Mouse (Mus musculus): ENCODE measurements around the gene Gmpr2. TPM values are rescaled to one million over a fixed set of nuclear protein-coding genes. Genes with fewer than 3 reads are reported as not detected.

Gene Gmpr2
- 55.8 and 60.8 TPM in 2 replicates for polyA plus RNA-seq (2016; fragmentation: Nextera tagmentation; extraction: Ambion mirVana)

DNA sequence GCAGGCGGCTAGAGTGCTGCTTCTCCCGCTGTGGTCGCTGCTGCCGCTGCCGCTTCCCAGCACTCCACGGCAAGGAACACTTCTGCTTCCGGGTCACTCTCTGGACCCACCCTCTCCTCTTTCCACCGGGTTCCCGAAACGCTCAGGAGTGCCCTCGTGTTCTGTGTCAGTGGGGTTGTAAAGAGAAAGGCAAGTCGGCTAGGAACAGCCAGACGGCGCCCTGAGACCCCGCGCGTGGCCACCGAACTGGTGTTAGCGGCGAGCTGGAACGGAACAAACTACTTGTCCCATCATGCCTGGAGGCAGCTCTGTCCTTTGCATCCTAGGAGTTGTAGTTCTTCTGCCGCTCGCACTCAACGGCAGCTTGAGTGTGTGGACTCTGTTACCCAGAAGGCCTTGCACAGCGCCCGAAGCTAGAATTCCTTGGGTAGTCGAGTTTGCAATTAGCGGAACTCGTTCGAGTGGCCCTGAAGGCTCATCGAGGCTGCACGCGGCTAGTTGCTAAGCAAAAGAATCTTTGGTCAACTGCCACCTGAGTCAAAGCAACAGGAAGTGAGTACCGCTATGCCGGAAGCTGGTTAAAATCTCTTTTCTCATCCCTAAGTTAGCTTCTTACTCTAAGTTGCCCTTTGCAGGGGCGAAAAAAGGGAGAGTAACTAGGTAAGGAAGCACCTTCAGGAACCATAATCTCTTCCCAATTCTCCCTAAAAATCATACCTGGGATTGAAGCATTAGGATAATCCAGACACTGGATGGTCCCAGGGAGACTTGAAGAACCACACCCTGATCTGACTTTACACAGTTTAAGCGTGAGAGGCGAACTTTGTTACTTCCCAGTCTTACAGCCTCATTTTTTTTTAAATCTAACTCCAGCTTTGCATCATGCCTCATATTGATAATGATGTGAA lies at the start of gene Gmpr2, which contains the start of gene Nedd8:
Gene Gmpr2 (plus strand): TSS at position 109 of the 908 bp plus-strand sequence.
Gene Nedd8 (minus strand): TSS at position 292 of the 908 bp plus-strand sequence.
- Histone ChIP-seq H3K36me3 (peaks cover 47% of the 10 kb centered on the region), H3K27ac (peak within 1 kb of the TSS; percentile 94), H3K27me3 (ENCODE audit: low read depth, poor library complexity, severe bottlenecking) (no peaks in the 10 kb centered on the region), H3K9me3 (replicated peaks) (no peaks in the 10 kb centered on the region), H3K4me3 (peak within 1 kb of the TSS; percentile 87), H3K4me1 (peaks cover 23% of the 10 kb centered on the region)
- 1% methylated on average over 38 of the region's 38 CpGs for WGBS
- DNase-seq (ENCODE audit: low spot score) = peak; percentile 89

DNA sequence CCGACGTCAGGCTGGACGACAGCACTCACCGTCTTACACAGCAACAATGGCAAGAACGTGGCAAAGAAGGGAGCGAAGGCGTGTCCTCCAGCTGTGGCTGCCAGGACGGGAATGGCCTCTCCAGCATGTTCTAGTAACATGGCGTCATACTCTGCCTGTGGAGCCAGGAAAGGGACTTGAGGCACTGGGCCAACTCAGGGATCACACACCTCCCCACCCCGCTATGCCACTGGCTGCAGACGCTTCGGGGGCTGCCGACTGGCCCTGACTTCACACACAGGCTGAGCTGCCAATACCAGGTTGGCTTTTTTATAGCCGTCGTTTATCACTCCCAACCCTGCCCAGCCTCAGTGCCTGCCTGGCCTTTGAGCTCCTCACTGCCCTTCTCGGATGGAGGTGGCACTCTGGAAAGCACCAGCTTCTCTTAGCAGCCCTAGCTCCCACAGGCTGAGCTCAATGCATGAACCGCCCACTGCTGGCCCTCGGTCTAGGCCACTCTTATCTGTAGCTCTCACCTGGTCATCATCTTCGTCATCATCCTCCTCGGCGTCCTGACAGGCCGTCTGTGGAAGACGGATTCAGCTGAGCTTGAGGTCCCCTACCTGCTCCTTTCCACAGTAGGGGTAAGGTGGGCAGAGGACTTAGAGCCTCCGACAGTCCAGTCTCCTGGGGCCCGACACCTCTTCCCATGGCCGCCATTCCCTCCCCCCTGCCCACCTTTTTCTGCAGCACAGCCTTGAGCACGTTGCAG lies 43.5 kb upstream of the Gmpr2 start:
- Histone ChIP-seq H3K27ac (no peak overlapping the region), H3K27me3 (ENCODE audit: low read depth, poor library complexity, severe bottlenecking) (no peaks in the 10 kb centered on the region), H3K36me3 (peaks cover 100% of the 10 kb centered on the region), H3K4me1 (no peaks in the 10 kb centered on the region), H3K9me3 (replicated peaks) (no peaks in the 10 kb centered on the region), H3K4me3 (no peak overlapping the region)
- no peak for DNase-seq (ENCODE audit: low spot score)
- WGBS = 84% methylated on average over 27 of the region's 27 CpGs

DNA sequence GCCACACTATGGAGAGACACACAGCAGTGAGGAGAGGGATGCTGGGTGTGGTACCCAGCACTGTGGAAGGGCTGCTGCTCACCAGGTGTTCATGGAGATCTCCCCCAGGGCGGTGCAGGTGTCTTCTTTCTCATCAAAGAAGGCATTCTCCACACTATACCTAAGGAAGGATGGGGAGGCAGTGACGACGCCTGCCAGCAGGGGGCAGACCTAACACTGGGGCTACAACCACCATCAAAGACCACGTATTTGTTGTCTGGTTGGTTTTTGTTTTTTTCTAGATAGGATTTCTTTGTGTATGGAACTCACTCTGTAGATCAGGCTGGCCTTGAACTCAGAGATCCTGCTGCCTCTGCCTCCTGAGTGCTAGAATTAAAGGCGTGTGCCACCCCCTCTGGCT lies 42.4 kb upstream of the Gmpr2 start:
- H3K4me3 ChIP-seq = no peak overlapping the region
- H3K27ac ChIP-seq = no peak overlapping the region
- no peaks in the 10 kb centered on the region for H3K27me3 ChIP-seq (ENCODE audit: low read depth, poor library complexity, severe bottlenecking)
- WGBS = 61% methylated on average over 5 of the region's 5 CpGs
- H3K4me1 ChIP-seq = peaks cover 4% of the 10 kb centered on the region
- no peaks in the 10 kb centered on the region for H3K9me3 ChIP-seq (replicated peaks)
- DNase-seq (ENCODE audit: low spot score) = peak; percentile 49
- H3K36me3 ChIP-seq = peaks cover 100% of the 10 kb centered on the region

DNA sequence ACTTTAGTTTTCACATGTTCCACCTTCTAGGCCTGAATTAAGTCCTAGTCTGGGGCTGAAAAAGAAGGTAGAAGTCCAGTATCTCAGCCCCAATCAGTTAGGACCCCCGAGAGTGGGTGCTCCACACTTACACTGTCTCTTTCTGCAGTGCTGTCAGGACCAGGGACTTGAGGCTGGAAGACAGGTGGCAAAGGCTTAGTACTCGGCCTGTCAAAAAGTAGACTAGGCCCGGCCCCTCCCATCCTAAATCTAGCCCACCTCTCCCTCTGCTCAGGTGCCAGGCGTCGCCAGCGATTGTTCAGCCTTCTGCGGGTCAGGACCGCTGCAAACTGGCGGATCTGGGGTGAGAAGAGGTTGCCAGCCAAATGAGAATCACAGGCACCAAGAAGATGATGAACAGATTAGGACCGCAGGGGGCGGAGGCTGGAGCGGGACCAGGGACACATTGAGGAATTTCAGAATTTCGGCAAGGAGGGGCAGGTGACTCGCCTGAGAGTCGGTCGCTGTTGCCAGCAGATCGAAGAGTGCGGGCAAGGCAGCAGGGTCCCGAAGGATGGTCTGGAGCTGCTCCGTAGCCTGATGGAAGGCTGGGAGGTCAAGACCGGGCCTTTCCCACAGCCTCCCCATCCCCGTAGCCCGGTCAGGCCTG lies 36.7 kb upstream of the Gmpr2 start:
- Histone ChIP-seq H3K9me3 (replicated peaks) (no peaks in the 10 kb centered on the region), H3K4me1 (peaks cover 20% of the 10 kb centered on the region), H3K27me3 (ENCODE audit: low read depth, poor library complexity, severe bottlenecking) (no peaks in the 10 kb centered on the region), H3K36me3 (peaks cover 85% of the 10 kb centered on the region), H3K4me3 (peak overlapping the region; percentile 85), H3K27ac (peak overlapping the region; percentile 84)
- DNase-seq (ENCODE audit: low spot score) = no peak
- WGBS = 3% methylated on average over 23 of the region's 23 CpGs

DNA sequence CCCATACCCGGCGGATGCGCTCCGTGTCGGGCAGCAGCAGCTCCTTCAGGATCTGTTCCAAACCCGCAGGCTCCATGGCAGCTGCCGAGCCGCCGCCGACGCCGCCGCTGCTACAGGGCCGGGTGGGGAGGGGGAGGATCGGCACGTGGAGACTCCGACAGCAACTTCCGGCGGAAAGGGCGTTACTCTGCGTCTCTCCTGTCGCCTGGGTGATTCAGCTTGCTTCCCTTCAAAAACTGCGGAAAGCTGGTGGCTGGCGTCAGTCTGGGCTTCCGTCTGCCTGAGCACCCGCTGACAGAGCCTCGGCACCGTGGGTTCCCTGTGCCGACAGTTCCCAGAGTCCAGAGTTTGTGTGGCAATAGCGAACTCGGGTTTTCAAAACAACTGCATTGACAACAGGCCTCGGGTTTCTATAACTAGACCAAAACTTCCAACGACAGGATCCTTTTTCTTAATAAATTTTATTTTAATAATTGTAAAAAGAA lies 36.2 kb upstream of the Gmpr2 start, which contains the start of gene Ipo4:
Gene Ipo4 (minus strand): TSS at position 435 of the 485 bp plus-strand sequence.
- peaks cover 85% of the 10 kb centered on the region for H3K36me3 ChIP-seq
- 2% methylated on average over 33 of the region's 33 CpGs for WGBS

DNA sequence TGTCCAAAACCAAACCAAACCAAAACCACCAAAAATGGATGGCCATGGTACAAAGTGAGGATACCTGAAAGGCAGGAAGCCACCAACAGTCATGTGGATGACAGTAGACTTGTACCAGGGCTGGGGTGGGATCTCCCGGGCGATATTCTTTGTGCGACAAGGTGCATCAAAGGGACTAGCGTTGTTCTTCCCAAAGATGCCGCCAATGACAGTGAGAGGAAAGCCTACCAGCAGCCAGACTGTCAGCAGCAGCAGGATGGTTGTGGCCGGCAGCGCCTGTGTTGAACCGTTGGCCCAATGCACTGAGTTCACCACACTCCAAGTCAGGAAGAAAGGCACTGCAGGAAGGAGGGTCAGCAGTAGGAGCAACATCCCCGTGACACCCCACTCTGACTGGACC lies 33.9 kb upstream of the Gmpr2 start, which contains the start of gene Gm49378:
Gene Gm49378 (minus strand): TSS at position 101 of the 400 bp plus-strand sequence.
- 97% methylated on average over 9 of the region's 9 CpGs for WGBS

More for the DNA sequence above, 36.2 kb upstream of the Gmpr2 start, which contains the start of gene Ipo4:
- peak within 1 kb of the TSS; percentile 84 for H3K27ac ChIP-seq
- no peaks in the 10 kb centered on the region for H3K9me3 ChIP-seq (replicated peaks)
- H3K4me3 ChIP-seq = peak within 1 kb of the TSS; percentile 85
- H3K4me1 ChIP-seq = peaks cover 20% of the 10 kb centered on the region
- H3K27me3 ChIP-seq (ENCODE audit: low read depth, poor library complexity, severe bottlenecking) = no peaks in the 10 kb centered on the region
- peak; percentile 97 for DNase-seq (ENCODE audit: low spot score)

DNA sequence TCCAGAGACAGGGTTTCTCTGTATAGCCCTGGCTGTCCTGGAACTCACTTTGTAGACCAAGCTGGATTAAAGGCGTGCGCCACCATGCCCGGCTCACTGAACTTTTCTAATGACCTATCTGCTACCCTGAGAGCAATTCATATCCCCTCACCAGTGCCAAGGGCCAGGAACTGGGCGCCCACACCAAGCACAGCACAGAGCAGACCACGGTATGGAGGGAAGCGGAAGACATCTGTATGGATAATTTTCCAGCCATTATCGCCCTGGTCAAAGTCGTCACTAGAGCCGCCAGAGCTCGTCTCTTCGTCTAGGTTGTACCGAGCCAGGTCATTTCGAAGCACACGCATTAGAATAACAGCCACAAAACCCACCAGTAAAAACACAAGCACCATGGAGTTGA lies 30.9 kb upstream of the Gmpr2 start:
- peaks cover 66% of the 10 kb centered on the region for H3K36me3 ChIP-seq
- DNase-seq (ENCODE audit: low spot score) = no peak
- H3K4me3 ChIP-seq = no peak overlapping the region
- no peak overlapping the region for H3K27ac ChIP-seq
- no peaks in the 10 kb centered on the region for H3K27me3 ChIP-seq (ENCODE audit: low read depth, poor library complexity, severe bottlenecking)
- 98% methylated on average over 14 of the region's 14 CpGs for WGBS
- H3K9me3 ChIP-seq (replicated peaks) = no peaks in the 10 kb centered on the region
- peaks cover 30% of the 10 kb centered on the region for H3K4me1 ChIP-seq

More for the DNA sequence above, 33.9 kb upstream of the Gmpr2 start, which contains the start of gene Gm49378:
- Histone ChIP-seq H3K27me3 (ENCODE audit: low read depth, poor library complexity, severe bottlenecking) (no peaks in the 10 kb centered on the region), H3K4me1 (peaks cover 31% of the 10 kb centered on the region), H3K4me3 (no peak within 1 kb of the TSS), H3K27ac (no peak within 1 kb of the TSS), H3K36me3 (peaks cover 75% of the 10 kb centered on the region), H3K9me3 (replicated peaks) (no peaks in the 10 kb centered on the region)
- DNase-seq (ENCODE audit: low spot score) = no peak

DNA sequence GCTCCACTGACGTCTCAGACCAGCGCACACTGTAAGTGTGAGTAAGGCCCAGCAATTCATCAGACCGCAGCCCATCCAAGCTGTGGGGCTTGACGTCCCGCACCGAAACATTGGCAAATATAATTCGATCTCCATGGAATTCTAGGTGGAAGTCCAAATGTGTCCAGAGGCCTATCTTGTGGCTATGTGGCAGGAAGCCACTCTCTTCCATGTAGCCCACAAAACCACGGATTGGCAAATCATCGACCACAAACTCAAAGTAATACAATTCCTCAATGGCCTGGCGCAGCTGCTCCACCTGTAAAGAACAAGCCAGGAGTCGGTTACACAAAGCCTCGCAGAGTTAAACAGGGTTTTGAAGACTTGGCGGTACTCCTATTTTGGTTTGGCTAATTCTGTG lies 30.4 kb upstream of the Gmpr2 start:
- H3K4me1 ChIP-seq = peaks cover 29% of the 10 kb centered on the region
- peaks cover 66% of the 10 kb centered on the region for H3K36me3 ChIP-seq
- DNase-seq (ENCODE audit: low spot score) = no peak
- no peak overlapping the region for H3K4me3 ChIP-seq
- 97% methylated on average over 13 of the region's 13 CpGs for WGBS
- no peaks in the 10 kb centered on the region for H3K27me3 ChIP-seq (ENCODE audit: low read depth, poor library complexity, severe bottlenecking)
- no peaks in the 10 kb centered on the region for H3K9me3 ChIP-seq (replicated peaks)
- H3K27ac ChIP-seq = no peak overlapping the region

DNA sequence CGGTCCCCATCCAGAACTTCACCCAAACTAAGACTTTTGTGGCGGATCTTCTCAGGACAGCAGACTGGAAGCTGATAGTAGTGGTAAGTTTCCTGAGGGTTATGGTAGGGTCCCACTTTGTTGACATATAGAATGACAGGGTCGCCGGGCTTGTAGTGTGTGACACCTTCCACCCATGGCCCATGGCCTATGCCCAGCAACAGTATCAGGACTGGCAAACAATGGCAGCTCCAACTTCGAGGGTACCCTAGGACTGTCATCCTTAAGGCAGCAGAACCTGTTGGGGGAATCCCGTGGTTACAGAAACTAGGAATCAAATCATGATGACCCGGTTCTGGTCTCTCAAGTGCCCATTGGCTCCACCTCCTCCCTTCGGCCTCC lies 29.1 kb upstream of the Gmpr2 start:
- Histone ChIP-seq H3K36me3 (peaks cover 66% of the 10 kb centered on the region), H3K4me1 (peaks cover 27% of the 10 kb centered on the region), H3K27ac (peak overlapping the region; percentile 98), H3K27me3 (ENCODE audit: low read depth, poor library complexity, severe bottlenecking) (no peaks in the 10 kb centered on the region), H3K9me3 (replicated peaks) (no peaks in the 10 kb centered on the region), H3K4me3 (peak overlapping the region; percentile 98)
- WGBS = 28% methylated on average over 8 of the region's 8 CpGs
- no peak for DNase-seq (ENCODE audit: low spot score)

DNA sequence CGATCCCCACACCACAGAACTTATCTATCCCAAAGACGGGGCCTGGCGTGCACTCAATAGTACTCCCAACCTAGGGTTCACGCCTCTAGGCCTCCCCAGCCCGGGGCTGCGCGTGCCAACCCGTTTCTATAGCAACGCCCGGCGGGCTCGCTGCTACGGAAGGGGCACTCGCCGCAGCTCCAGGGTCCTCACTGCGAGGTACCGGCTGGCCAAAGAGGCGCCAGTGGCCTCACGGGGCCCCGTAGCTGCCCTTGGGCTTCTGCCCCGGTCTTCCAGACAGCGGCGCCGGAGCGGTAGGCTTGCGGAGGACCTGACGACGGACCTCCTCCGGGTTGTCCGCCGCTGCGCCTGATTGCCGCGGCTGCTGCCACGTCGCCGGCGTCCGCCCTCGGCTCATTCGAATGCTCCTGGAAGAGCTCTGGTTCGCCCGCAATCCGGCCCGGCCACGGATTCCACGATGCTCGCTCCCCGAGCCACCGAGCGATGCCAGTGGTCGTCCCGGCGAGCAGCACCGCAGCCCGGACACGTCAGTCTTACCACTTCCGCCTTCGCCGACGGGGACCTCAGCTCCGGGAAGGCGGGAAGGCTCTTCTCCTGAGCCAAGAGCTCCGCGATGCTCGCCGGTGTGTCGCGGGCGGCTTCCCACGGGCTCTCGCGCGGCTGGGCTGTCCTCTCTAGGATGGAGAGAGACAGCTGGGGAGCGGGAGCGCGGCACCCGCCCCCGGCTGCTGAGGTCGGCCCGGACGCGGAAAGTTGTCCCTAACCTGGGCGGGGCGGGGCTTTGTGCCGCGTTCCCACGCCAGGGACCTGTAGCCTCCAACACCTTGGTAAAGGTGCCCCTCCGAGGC lies 28.5 kb upstream of the Gmpr2 start, which contains the start of gene Tm9sf1:
Gene Tm9sf1 (minus strand): TSS at position 747 of the 848 bp plus-strand sequence.
- peak within 1 kb of the TSS; percentile 98 for H3K4me3 ChIP-seq
- H3K4me1 ChIP-seq = peaks cover 27% of the 10 kb centered on the region
- no peaks in the 10 kb centered on the region for H3K27me3 ChIP-seq (ENCODE audit: low read depth, poor library complexity, severe bottlenecking)
- H3K9me3 ChIP-seq (replicated peaks) = no peaks in the 10 kb centered on the region
- WGBS = under 1% methylated on average over 89 of the region's 89 CpGs
- DNase-seq (ENCODE audit: low spot score) = peak; percentile 90
- peak within 1 kb of the TSS; percentile 98 for H3K27ac ChIP-seq
- H3K36me3 ChIP-seq = peaks cover 60% of the 10 kb centered on the region

DNA sequence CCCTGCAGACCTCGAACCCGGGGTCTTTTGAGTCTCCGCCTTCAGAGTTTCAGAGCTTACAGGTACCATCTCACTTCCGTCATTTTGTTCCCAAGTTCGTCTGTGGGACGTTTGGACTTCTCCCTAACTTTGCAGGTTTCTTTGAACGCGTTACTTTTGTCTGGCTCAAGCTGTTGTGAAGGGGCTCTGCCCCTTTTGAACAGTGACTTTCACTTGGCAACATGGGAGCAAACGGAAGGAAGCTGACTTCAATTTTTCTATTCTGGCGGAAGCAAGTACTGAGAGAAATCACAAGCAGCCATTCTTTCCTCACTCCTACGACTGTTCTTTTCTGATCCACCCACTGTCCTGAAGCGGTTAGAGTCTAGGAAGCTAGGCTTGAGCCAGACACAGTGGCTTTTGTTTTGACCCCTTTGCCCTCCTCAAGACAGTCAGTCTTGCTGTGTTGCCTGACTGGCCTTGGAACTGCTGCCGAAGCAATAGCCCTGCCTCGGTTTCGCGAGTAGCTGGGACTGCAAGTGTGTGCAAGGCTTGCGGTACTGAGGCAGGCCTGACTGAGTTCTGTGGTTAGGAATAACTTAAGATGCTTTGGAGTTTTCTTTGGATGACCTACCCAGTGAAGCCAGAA lies 27.4 kb upstream of the Gmpr2 start:
- Histone ChIP-seq H3K4me1 (peaks cover 27% of the 10 kb centered on the region), H3K27ac (peak overlapping the region; percentile 59; the same call in 1 of the 2 replicates), H3K36me3 (peaks cover 49% of the 10 kb centered on the region), H3K4me3 (peak overlapping the region; percentile 98), H3K9me3 (replicated peaks) (no peaks in the 10 kb centered on the region), H3K27me3 (ENCODE audit: low read depth, poor library complexity, severe bottlenecking) (no peaks in the 10 kb centered on the region)
- DNase-seq (ENCODE audit: low spot score) = no peak
- 42% methylated on average over 17 of the region's 17 CpGs for WGBS
